Mouse (Mus musculus) small intestine, adult 2 months (tissue): ENCODE results near the gene Sez6l2.

Experiments used
- CTCF ChIP-seq: fragments of 200-500 bp; IDR thresholded peaks from 2 replicates; pipeline ENCODE4 v1.5.1; 2012; ENCODE audit warnings: low read depth, mild to moderate bottlenecking, control low read depth, inconsistent platforms, low read length, moderate library complexity, mixed read lengths; ENCODE audit not compliant: insufficient replicate concordance, insufficient read length; ENCODE audit errors: extremely low read depth
- POLR2A ChIP-seq: fragments of 200-500 bp; IDR thresholded peaks from 2 replicates; pipeline ENCODE4 v1.6.1; 2012; ENCODE audit warnings: low read depth, mild to moderate bottlenecking, control low read depth, inconsistent platforms, low read length, moderate library complexity

GRCm38 (mm10) chr7:126941171-126941570 lies 9.2 kb upstream of the Sez6l2 start:
- TF ChIP-seq CTCF: no peak
- TF ChIP-seq POLR2A: no peak
